Mouse (Mus musculus): ENCODE data around the gene Nrap. TPM values are rescaled to one million over a fixed set of nuclear protein-coding genes. Genes with fewer than 3 reads are reported as not detected.

Gene Nrap
- total RNA-seq, 4 experiments from 2014 or later, result 0.72 to 1.1 (median 0.86) TPM

GRCm38 (mm10) chr19:56396669-56397621 lies 7.1 kb upstream of the Nrap start, which contains the start of gene Casp7:
Casp7 (plus strand) TSS chr19:56397129.
- DNase-seq (ENCODE audit: low spot score in 2 of 2), result no peak

- no peak for DNase-seq (ENCODE audit: low spot score in 2 of 2)
These were observed 6.4 kb upstream of the Nrap start for GRCm38 (mm10) chr19:56396227-56396626.

GRCm38 (mm10) chr19:56395183-56395935 lies 5.5 kb upstream of the Nrap start:
- no peak for DNase-seq (ENCODE audit: low spot score in 2 of 2)

GRCm38 (mm10) chr19:56393311-56393866 lies 3.6 kb upstream of the Nrap start:
- no peak for DNase-seq (ENCODE audit: low spot score in 2 of 2)

- DNase-seq (ENCODE audit: low spot score in 2 of 2), result no peak
These were observed 1.6 kb upstream of the Nrap start for GRCm38 (mm10) chr19:56391307-56392046.

- DNase-seq (ENCODE audit: low spot score in 2 of 2), result no peak
These were observed 661 bp downstream of the Nrap start for GRCm38 (mm10) chr19:56389176-56389575.

- no peak for DNase-seq (ENCODE audit: low spot score in 2 of 2)
These were observed 2.0 kb downstream of the Nrap start for GRCm38 (mm10) chr19:56387726-56388302.

- DNase-seq (ENCODE audit: low spot score in 2 of 2), result no peak
These were observed 3.7 kb downstream of the Nrap start for GRCm38 (mm10) chr19:56386095-56386494.

GRCm38 (mm10) chr19:56385546-56385945 lies 4.3 kb downstream of the Nrap start:
- DNase-seq (ENCODE audit: low spot score in 2 of 2), result no peak

- DNase-seq (ENCODE audit: low spot score in 2 of 2), result no peak
These were observed 8.4 kb downstream of the Nrap start for GRCm38 (mm10) chr19:56381407-56381806.

- DNase-seq (ENCODE audit: low spot score in 2 of 2), result no peak
These were observed 9.5 kb downstream of the Nrap start for GRCm38 (mm10) chr19:56380341-56380740.

GRCm38 (mm10) chr19:56378554-56379172 lies 11.2 kb downstream of the Nrap start:
- no peak for DNase-seq (ENCODE audit: low spot score in 2 of 2)

- DNase-seq (ENCODE audit: low spot score in 2 of 2), result no peak
These were observed 11.8 kb downstream of the Nrap start for GRCm38 (mm10) chr19:56378007-56378406.

- DNase-seq (ENCODE audit: low spot score in 2 of 2), result no peak
These were observed 15.8 kb downstream of the Nrap start for GRCm38 (mm10) chr19:56374011-56374410.

- no peak for DNase-seq (ENCODE audit: low spot score in 2 of 2)
These were observed 16.6 kb downstream of the Nrap start for GRCm38 (mm10) chr19:56373246-56373645.

- no peak for DNase-seq (ENCODE audit: low spot score in 2 of 2)
These were observed 17.6 kb downstream of the Nrap start for GRCm38 (mm10) chr19:56372226-56372625.

GRCm38 (mm10) chr19:56370389-56371150 lies 19.3 kb downstream of the Nrap start:
- DNase-seq (ENCODE audit: low spot score in 2 of 2), result no peak

- no peak for DNase-seq (ENCODE audit: low spot score in 2 of 2)
These were observed 20.9 kb downstream of the Nrap start for GRCm38 (mm10) chr19:56368912-56369311.

GRCm38 (mm10) chr19:56367778-56368177 lies 22.1 kb downstream of the Nrap start:
- no peak for DNase-seq (ENCODE audit: low spot score in 2 of 2)

GRCm38 (mm10) chr19:56366625-56367024 lies 23.2 kb downstream of the Nrap start:
- no peak for DNase-seq (ENCODE audit: low spot score in 2 of 2)
